Mouse (Mus musculus): Measurements from ENCODE around the gene Stmnd1. TPM values are rescaled to one million over a fixed set of nuclear protein-coding genes. Genes with fewer than 3 reads are reported as not detected.
"Not testable (repeated sequence)": the region's sequence is repeated elsewhere in the genome, so short reads cannot be mapped to it uniquely, and the experiment has no call there.

Gene Stmnd1
- polyA plus RNA-seq, 1 experiment: not detected

GRCm38 (mm10) chr13:46326351-46326985 lies 52.9 kb downstream of the Stmnd1 start:
- no peak overlapping the region for H3K4me3 ChIP-seq (ENCODE audit: extremely low read depth, insufficient read depth, insufficient read length)
- TF ChIP-seq CTCF (IDR thresholded peaks at IDR 0.05; ENCODE audit: extremely low read depth, insufficient read depth, insufficient read length, insufficient replicate concordance) (no peak), POLR2A (IDR thresholded peaks at IDR 0.05; ENCODE audit: low read depth, low read length) (no peak)
- no peak for DNase-seq (ENCODE audit: low read depth in 1 of 2, low spot score in 2 of 2)
- no peaks in the 10 kb centered on the region for H3K4me1 ChIP-seq (ENCODE audit: control insufficient read depth, insufficient read depth, insufficient read length)
- H3K27me3 ChIP-seq (ENCODE audit: control insufficient read depth, insufficient read depth, low read length): no peaks in the 10 kb centered on the region
- H3K36me3 ChIP-seq (ENCODE audit: control insufficient read depth, insufficient read depth, low read length): no peaks in the 10 kb centered on the region
- no peak overlapping the region for H3K27ac ChIP-seq (ENCODE audit: insufficient read depth, low read length)
- 79% methylated on average over 4 of the region's 4 CpGs for WGBS

GRCm38 (mm10) chr13:46335020-46335419 lies 61.5 kb downstream of the Stmnd1 start:
- TF ChIP-seq CTCF (IDR thresholded peaks at IDR 0.05; ENCODE audit: extremely low read depth, insufficient read depth, insufficient read length, insufficient replicate concordance) (no peak), POLR2A (IDR thresholded peaks at IDR 0.05; ENCODE audit: low read depth, low read length) (no peak)
- WGBS: 92% methylated on average over 6 of the region's 6 CpGs
- DNase-seq (ENCODE audit: low read depth in 1 of 2, low spot score in 2 of 2): no peak
- H3K27ac ChIP-seq (ENCODE audit: insufficient read depth, low read length): no peak overlapping the region
- no peaks in the 10 kb centered on the region for H3K27me3 ChIP-seq (ENCODE audit: control insufficient read depth, insufficient read depth, low read length)
- H3K4me1 ChIP-seq (ENCODE audit: control insufficient read depth, insufficient read depth, insufficient read length): peaks cover 12% of the 10 kb centered on the region; the same call in 1 of the 2 replicates
- no peaks in the 10 kb centered on the region for H3K36me3 ChIP-seq (ENCODE audit: control insufficient read depth, insufficient read depth, low read length)
- H3K4me3 ChIP-seq (ENCODE audit: extremely low read depth, insufficient read depth, insufficient read length): no peak overlapping the region

- peaks cover 12% of the 10 kb centered on the region; the same call in 1 of the 2 replicates for H3K4me1 ChIP-seq (ENCODE audit: control insufficient read depth, insufficient read depth, insufficient read length)
- not testable (repeated sequence) for H3K27ac ChIP-seq (ENCODE audit: insufficient read depth, low read length); DNase-seq (ENCODE audit: low read depth in 1 of 2, low spot score in 2 of 2); H3K27me3 ChIP-seq (ENCODE audit: control insufficient read depth, insufficient read depth, low read length); H3K36me3 ChIP-seq (ENCODE audit: control insufficient read depth, insufficient read depth, low read length); H3K4me3 ChIP-seq (ENCODE audit: extremely low read depth, insufficient read depth, insufficient read length)
- WGBS: 93% methylated on average over 1 of the region's 1 CpGs
These were observed 62.8 kb downstream of the Stmnd1 start for GRCm38 (mm10) chr13:46336281-46336680.

- no peak for TF ChIP-seq POLR2A (IDR thresholded peaks at IDR 0.05; ENCODE audit: low read depth, low read length)
- no peak for TF ChIP-seq CTCF (IDR thresholded peaks at IDR 0.05; ENCODE audit: extremely low read depth, insufficient read depth, insufficient read length, insufficient replicate concordance)
- no peaks in the 10 kb centered on the region for H3K36me3 ChIP-seq (ENCODE audit: control insufficient read depth, insufficient read depth, low read length)
- H3K4me1 ChIP-seq (ENCODE audit: control insufficient read depth, insufficient read depth, insufficient read length): peaks cover 12% of the 10 kb centered on the region; the same call in 1 of the 2 replicates
- H3K27me3 ChIP-seq (ENCODE audit: control insufficient read depth, insufficient read depth, low read length): no peaks in the 10 kb centered on the region
- 22% methylated on average over 2 of the region's 2 CpGs for WGBS
- no peak overlapping the region for H3K4me3 ChIP-seq (ENCODE audit: extremely low read depth, insufficient read depth, insufficient read length)
- peak overlapping the region; percentile 32; the same call in 1 of the 2 replicates for H3K27ac ChIP-seq (ENCODE audit: insufficient read depth, low read length)
- DNase-seq (ENCODE audit: low read depth in 1 of 2, low spot score in 2 of 2): peak; percentile 16 to 69
These were observed 64.3 kb downstream of the Stmnd1 start for GRCm38 (mm10) chr13:46337791-46338190.

- under 1% methylated on average over 4 of the region's 4 CpGs for WGBS
- Histone ChIP-seq H3K36me3 (ENCODE audit: control insufficient read depth, insufficient read depth, low read length) (no peaks in the 10 kb centered on the region), H3K27ac (ENCODE audit: insufficient read depth, low read length) (peak overlapping the region; percentile 47; the same call in 1 of the 2 replicates), H3K4me1 (ENCODE audit: control insufficient read depth, insufficient read depth, insufficient read length) (peaks cover 15% of the 10 kb centered on the region; the same call in 1 of the 2 replicates), H3K4me3 (ENCODE audit: extremely low read depth, insufficient read depth, insufficient read length) (no peak overlapping the region), H3K27me3 (ENCODE audit: control insufficient read depth, insufficient read depth, low read length) (no peaks in the 10 kb centered on the region)
- peak; percentile 74 for DNase-seq (ENCODE audit: low read depth in 1 of 2, low spot score in 2 of 2)
- no peak for TF ChIP-seq POLR2A (IDR thresholded peaks at IDR 0.05; ENCODE audit: low read depth, low read length)
- TF ChIP-seq CTCF (IDR thresholded peaks at IDR 0.05; ENCODE audit: extremely low read depth, insufficient read depth, insufficient read length, insufficient replicate concordance): no peak
These were observed 66.4 kb downstream of the Stmnd1 start for GRCm38 (mm10) chr13:46339954-46340353.

- H3K36me3 ChIP-seq (ENCODE audit: control insufficient read depth, insufficient read depth, low read length): no peaks in the 10 kb centered on the region
- 85% methylated on average over 8 of the region's 8 CpGs for WGBS
- H3K27ac ChIP-seq (ENCODE audit: insufficient read depth, low read length): no peak overlapping the region
- DNase-seq (ENCODE audit: low read depth in 1 of 2, low spot score in 2 of 2): peak; percentile 17 to 41
- H3K27me3 ChIP-seq (ENCODE audit: control insufficient read depth, insufficient read depth, low read length): no peaks in the 10 kb centered on the region
- TF ChIP-seq CTCF (IDR thresholded peaks at IDR 0.05; ENCODE audit: extremely low read depth, insufficient read depth, insufficient read length, insufficient replicate concordance) (no peak), POLR2A (IDR thresholded peaks at IDR 0.05; ENCODE audit: low read depth, low read length) (no peak)
- H3K4me1 ChIP-seq (ENCODE audit: control insufficient read depth, insufficient read depth, insufficient read length): peaks cover 16% of the 10 kb centered on the region; the same call in 1 of the 2 replicates
- no peak overlapping the region for H3K4me3 ChIP-seq (ENCODE audit: extremely low read depth, insufficient read depth, insufficient read length)
These were observed 67.1 kb downstream of the Stmnd1 start for GRCm38 (mm10) chr13:46340583-46340982.

GRCm38 (mm10) chr13:46341419-46341818 lies 67.9 kb downstream of the Stmnd1 start:
- no peaks in the 10 kb centered on the region for H3K36me3 ChIP-seq (ENCODE audit: control insufficient read depth, insufficient read depth, low read length)
- DNase-seq (ENCODE audit: low read depth in 1 of 2, low spot score in 2 of 2): no peak
- peaks cover 16% of the 10 kb centered on the region; the same call in 1 of the 2 replicates for H3K4me1 ChIP-seq (ENCODE audit: control insufficient read depth, insufficient read depth, insufficient read length)
- H3K27me3 ChIP-seq (ENCODE audit: control insufficient read depth, insufficient read depth, low read length): no peaks in the 10 kb centered on the region
- WGBS: 83% methylated on average over 5 of the region's 5 CpGs
- H3K4me3 ChIP-seq (ENCODE audit: extremely low read depth, insufficient read depth, insufficient read length): no peak overlapping the region
- H3K27ac ChIP-seq (ENCODE audit: insufficient read depth, low read length): no peak overlapping the region
- TF ChIP-seq CTCF (IDR thresholded peaks at IDR 0.05; ENCODE audit: extremely low read depth, insufficient read depth, insufficient read length, insufficient replicate concordance) (no peak), POLR2A (IDR thresholded peaks at IDR 0.05; ENCODE audit: low read depth, low read length) (no peak)
